Mouse (Mus musculus) gastrocnemius, adult 2 months (tissue): ENCODE data around the gene Lgals12. TPM values are rescaled to one million over a fixed set of nuclear protein-coding genes. Genes with fewer than 3 reads are reported as not detected.

ENCODE experiments used
- DNase-seq: peaks from one replicate; pipeline ENCODE4 v3.0.0; 2022
- H3K27ac ChIP-seq: fragments of 200-600 bp; 2 replicates; pipeline ENCODE4 v1.8.1; 2022; ENCODE audit warnings: mild to moderate bottlenecking
- H3K4me3 ChIP-seq: fragments of 200-600 bp; 2 replicates; pipeline ENCODE4 v1.8.1; 2022; ENCODE audit warnings: mild to moderate bottlenecking, moderate library complexity
- CTCF ChIP-seq: fragments of 200-600 bp; IDR thresholded peaks from 2 replicates; pipeline ENCODE4 v1.8.1; 2022; ENCODE audit warnings: antibody characterized with exemption, mild to moderate bottlenecking, moderate library complexity
- intact Hi-C: fragments of 180-260 bp; cut with DNase I; formaldehyde crosslinking; loops from one replicate; pipeline ENCODE4 v1.15.1; 2025
- long read RNA-seq, 2 experiments: library from polyadenylated mRNA; stranded (forward); transcript quantifications; one replicate each; pipeline ENCODE4 v2.0.0; 2021
- total RNA-seq, 2 experiments: library from RNA; stranded (reverse); gene quantifications; 2 replicates each; pipeline ENCODE4 v1.2.3; 2021

Gene Lgals12
- total RNA-seq: under 1 TPM; 0.13 to 0.20 TPM
- long read RNA-seq, experiment 1: 0 reads
- long read RNA-seq, experiment 2: 0 reads

GRCm38 (mm10) chr19:7606801-7607689 lies at the start of gene Lgals12:
Lgals12 (minus strand) TSS chr19:7607193.
- Histone ChIP-seq H3K4me3 (peak within 1 kb of the TSS; percentile 54), H3K27ac (no peak within 1 kb of the TSS)
- intact Hi-C loops: no loop called here
- no peak for DNase-seq
- no peak for TF ChIP-seq CTCF

GRCm38 (mm10) chr19:7648913-7649666 lies 42.1 kb upstream of the Lgals12 start:
- Histone ChIP-seq H3K4me3 (no peak overlapping the region), H3K27ac (no peak overlapping the region)
- DNase-seq: no peak
- TF ChIP-seq CTCF: no peak
- intact Hi-C loops: no loop called here

- intact Hi-C loops: no loop called here
- H3K4me3 ChIP-seq: no peak overlapping the region
- H3K27ac ChIP-seq: no peak overlapping the region
- no peak for TF ChIP-seq CTCF
- DNase-seq: no peak
These were observed 26.8 kb upstream of the Lgals12 start for GRCm38 (mm10) chr19:7633786-7634185.

GRCm38 (mm10) chr19:7633021-7633420 lies 26.0 kb upstream of the Lgals12 start:
- no peak overlapping the region for H3K4me3 ChIP-seq
- DNase-seq: no peak
- no peak overlapping the region for H3K27ac ChIP-seq
- intact Hi-C loops: no loop called here
- TF ChIP-seq CTCF: no peak

- DNase-seq: peak; percentile 64
- intact Hi-C loops: loop anchor here (1.0 kb wide), 1 partner anchor 88 kb away; no protein-coding TSS in a partner anchor
- TF ChIP-seq CTCF: peak; percentile 78
- Histone ChIP-seq H3K27ac (no peak overlapping the region), H3K4me3 (no peak overlapping the region)
These were observed 10.7 kb upstream of the Lgals12 start for GRCm38 (mm10) chr19:7617696-7618095.

- Histone ChIP-seq H3K27ac (no peak overlapping the region), H3K4me3 (no peak overlapping the region)
- no peak for DNase-seq
- intact Hi-C loops: loop anchor here (1.0 kb wide), 1 partner anchor 88 kb away; no protein-coding TSS in a partner anchor
- no peak for TF ChIP-seq CTCF
These were observed 10.1 kb upstream of the Lgals12 start for GRCm38 (mm10) chr19:7617085-7617484.

GRCm38 (mm10) chr19:7616231-7616930 lies 9.4 kb upstream of the Lgals12 start:
- DNase-seq: no peak
- TF ChIP-seq CTCF: no peak
- Histone ChIP-seq H3K27ac (no peak overlapping the region), H3K4me3 (no peak overlapping the region)
- intact Hi-C loops: no loop called here

GRCm38 (mm10) chr19:7613151-7613550 lies 6.2 kb upstream of the Lgals12 start:
- Histone ChIP-seq H3K27ac (no peak overlapping the region), H3K4me3 (no peak overlapping the region)
- DNase-seq: no peak
- no peak for TF ChIP-seq CTCF
- intact Hi-C loops: no loop called here

GRCm38 (mm10) chr19:7611942-7612757 lies 5.2 kb upstream of the Lgals12 start, which contains the start of gene Hrasls5:
Hrasls5 (plus strand) TSS chr19:7612541.
- no peak within 1 kb of the TSS for H3K27ac ChIP-seq
- intact Hi-C loops: no loop called here
- no peak for TF ChIP-seq CTCF
- peak within 1 kb of the TSS; percentile 66 for H3K4me3 ChIP-seq
- peak; percentile 29 for DNase-seq

GRCm38 (mm10) chr19:7607690-7608201 lies 753 bp upstream of the Lgals12 start:
- DNase-seq: no peak
- TF ChIP-seq CTCF: no peak
- Histone ChIP-seq H3K4me3 (no peak overlapping the region), H3K27ac (no peak overlapping the region)
- intact Hi-C loops: no loop called here

- peak overlapping the region; percentile 54 for H3K4me3 ChIP-seq
These were observed 836 bp downstream of the Lgals12 start for GRCm38 (mm10) chr19:7605930-7606783.

More at GRCm38 (mm10) chr19:7605930-7606783, 836 bp downstream of the Lgals12 start:
- intact Hi-C loops: no loop called here
- H3K27ac ChIP-seq: no peak overlapping the region
- no peak for TF ChIP-seq CTCF
- DNase-seq: no peak
